Mouse (Mus musculus) liver, embryonic 14.5 days (tissue): ENCODE data around the gene Gm28576. TPM values are rescaled to one million over a fixed set of nuclear protein-coding genes. Genes with fewer than 3 reads are reported as not detected.
"Not testable (repeated sequence)": the region's sequence is repeated elsewhere in the genome, so short reads cannot be mapped to it uniquely, and the experiment has no call there.

Experiments used
- ATAC-seq: fragments of 200-750 bp; cut with Nextera tagmentation; 2 replicates; pipeline ENCODE4 v1.8.0; 2017; ENCODE audit warnings: moderate number of reproducible peaks, mild to moderate bottlenecking, moderate library complexity; ENCODE audit not compliant: insufficient read depth
- DNase-seq, 3 experiments: peaks; one replicate each; pipeline ENCODE4 v3.0.0-alpha.2; 2012 to 2013; ENCODE audit warnings: low read depth in 3 of 3, low spot score in 3 of 3
- H3K27ac ChIP-seq: fragments of 300-500 bp; sonication (generic); 2 replicates; pipeline ENCODE4 v1.5.1; 2014; ENCODE audit warnings: moderate library complexity, mild to moderate bottlenecking, control low read depth, inconsistent platforms
- H3K27me3 ChIP-seq: fragments of 300-500 bp; sonication (generic); 2 replicates; pipeline ENCODE4 v1.6.1; 2014; ENCODE audit warnings: mild to moderate bottlenecking, low read length, moderate library complexity; ENCODE audit not compliant: control insufficient read depth, insufficient read depth
- H3K36me3 ChIP-seq: fragments of 300-500 bp; sonication (generic); replicated peaks from 2 replicates; pipeline ENCODE4 v1.6.1; 2014; ENCODE audit warnings: low read depth; ENCODE audit not compliant: control insufficient read depth, insufficient read depth
- H3K4me1 ChIP-seq, 2 experiments: fragments of 200-500 bp in 1 of 2; fragments of 300-500 bp in 1 of 2; sonication (generic) in 1 of 2; replicated peaks; 2 replicates each; pipeline ENCODE4 v1.6.1; 2012 to 2014; ENCODE audit warnings: antibody characterized with exemption in 1 of 2, inconsistent platforms in 1 of 2, low read length in 1 of 2; ENCODE audit not compliant: control insufficient read depth in 2 of 2, insufficient read depth in 2 of 2
- H3K4me2 ChIP-seq: fragments of 300-500 bp; sonication (generic); 2 replicates; pipeline ENCODE4 v1.6.1; 2014; ENCODE audit warnings: low read depth, mild to moderate bottlenecking, control low read depth, moderate library complexity
- H3K4me3 ChIP-seq, 2 experiments: fragments of 200-500 bp in 1 of 2; fragments of 300-500 bp in 1 of 2; sonication (generic) in 1 of 2; 2 replicates each; pipeline ENCODE4 v1.5.1; 2012 to 2014; ENCODE audit warnings: low read depth in 2 of 2, low read length in 2 of 2, mild to moderate bottlenecking in 2 of 2, control low read depth in 1 of 2, inconsistent platforms in 1 of 2, moderate library complexity in 1 of 2; ENCODE audit not compliant: insufficient read depth in 1 of 2
- H3K9ac ChIP-seq: fragments of 300-500 bp; sonication (generic); replicated peaks from 2 replicates; pipeline ENCODE4 v1.6.1; 2014; ENCODE audit warnings: mild to moderate bottlenecking, control low read depth, moderate library complexity
- H3K9me3 ChIP-seq: fragments of 300-500 bp; sonication (generic); 2 replicates; pipeline ENCODE4 v1.6.1; 2016; ENCODE audit warnings: low read length, mixed read lengths; ENCODE audit not compliant: control insufficient read depth
- WGBS: fragments of 180-500 bp; shearing (Covaris S2); extraction: QIAGEN DNeasy Blood & Tissue Kit; methylation state at CpG from one replicate; pipeline ENCODE4 v1.1.7; 2014; ENCODE audit not compliant: insufficient replicate concordance; 5-methylcytosine and 5-hydroxymethylcytosine counted together
- polyA plus RNA-seq, 2 experiments: library from polyadenylated mRNA; depleted of rRNA in 1 of 2; stranded (reverse) in 1 of 2; unstranded in 1 of 2; fragments of >200 nt; fragmentation: Nextera tagmentation in 1 of 2; extraction: Ambion mirVana in 1 of 2; gene quantifications; 2 replicates each; pipeline versions ENCODE4 v1.2.1 to v1.2.3; 2012 to 2014

Gene Gm28576
- not detected in 2 replicates for polyA plus RNA-seq (2012; rRNA removed)
- not detected in 2 replicates for polyA plus RNA-seq (2014; fragmentation: Nextera tagmentation; extraction: Ambion mirVana)

DNA sequence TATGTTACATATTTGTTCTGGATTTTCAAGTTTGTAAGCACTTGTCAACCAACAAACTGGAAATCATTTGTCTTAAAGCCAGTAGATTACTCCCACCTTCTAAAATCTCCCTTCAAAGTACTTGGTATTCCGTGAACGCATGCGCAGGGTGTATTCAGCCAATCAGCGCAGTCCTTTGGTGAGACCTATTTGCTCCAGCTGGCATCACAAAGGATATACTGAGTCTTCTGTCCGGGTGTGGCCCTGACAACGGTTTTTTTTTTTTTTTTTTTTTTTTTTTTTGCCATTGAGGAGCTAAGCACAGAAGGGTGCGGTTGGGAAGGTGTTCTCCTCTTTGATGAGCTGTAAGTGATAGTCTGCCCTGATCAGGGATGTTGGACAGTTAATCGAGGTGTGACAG, at the start of gene Gm28576:
Gm28576 (plus strand) TSS at position 301 of the 400 bp plus-strand sequence.
- H3K27me3 ChIP-seq, H3K36me3 ChIP-seq, H3K9me3 ChIP-seq, H3K9ac ChIP-seq, H3K4me2 ChIP-seq, H3K4me3 ChIP-seq, H3K27ac ChIP-seq, ATAC-seq, DNase-seq, H3K4me1 ChIP-seq: not testable (repeated sequence)
- WGBS, result no CpG with 5 or more reads among the region's 8 CpGs

Other genes with a start within 250 kb of the Gm28576 start
- not detected in 2 replicates for gene Gm20826, start 84.5 kb upstream of the Gm28576 start, polyA plus RNA-seq (2012; rRNA removed)
- not detected in 2 replicates for gene Gm20826, start 84.5 kb upstream of the Gm28576 start, polyA plus RNA-seq (2014; fragmentation: Nextera tagmentation; extraction: Ambion mirVana)